Mouse (Mus musculus) intestine, embryonic 16.5 days (tissue): ENCODE measurements around the gene Rnf41. TPM values are rescaled to one million over a fixed set of nuclear protein-coding genes. Genes with fewer than 3 reads are reported as not detected.

Experiments
- ATAC-seq: fragments of 200-750 bp; cut with Nextera tagmentation; 2 replicates; pipeline ENCODE4 v1.8.0; 2017; ENCODE audit warnings: moderate TSS enrichment, moderate library complexity
- H3K27ac ChIP-seq: fragments of 300-500 bp; sonication (generic); 2 replicates; pipeline ENCODE4 v1.5.1; 2014; ENCODE audit warnings: mild to moderate bottlenecking, low read length
- H3K27me3 ChIP-seq: fragments of 300-500 bp; sonication (generic); replicated peaks from 2 replicates; pipeline ENCODE4 v1.6.1; 2014; ENCODE audit warnings: low read length, control low read depth, mixed read lengths; ENCODE audit not compliant: control insufficient read depth, insufficient read depth
- H3K36me3 ChIP-seq: fragments of 300-500 bp; sonication (generic); 2 replicates; pipeline ENCODE4 v1.6.1; 2014; ENCODE audit warnings: low read length, control low read depth; ENCODE audit not compliant: control insufficient read depth, insufficient read depth
- H3K4me1 ChIP-seq: fragments of 300-500 bp; sonication (generic); 2 replicates; pipeline ENCODE4 v1.6.1; 2014; ENCODE audit warnings: low read length, control low read depth, mixed read lengths; ENCODE audit not compliant: control insufficient read depth, insufficient read depth
- H3K4me2 ChIP-seq: fragments of 300-500 bp; sonication (generic); 2 replicates; pipeline ENCODE4 v1.6.1; 2014; ENCODE audit warnings: low read depth, low read length, control low read depth
- H3K4me3 ChIP-seq: fragments of 300-500 bp; sonication (generic); 2 replicates; pipeline ENCODE4 v1.5.1; 2014; ENCODE audit warnings: mild to moderate bottlenecking, low read length
- H3K9ac ChIP-seq: fragments of 300-500 bp; sonication (generic); 2 replicates; pipeline ENCODE4 v1.6.1; 2014; ENCODE audit warnings: low read depth, low read length
- H3K9me3 ChIP-seq: fragments of 300-500 bp; sonication (generic); 2 replicates; pipeline ENCODE4 v1.6.1; 2016; ENCODE audit warnings: low read length, control low read depth; ENCODE audit not compliant: control insufficient read depth
- WGBS: fragments of 180-500 bp; shearing (Covaris S2); extraction: QIAGEN DNeasy Blood & Tissue Kit; methylation state at CpG from one replicate; pipeline ENCODE4 v1.1.7; 2014; 5-methylcytosine and 5-hydroxymethylcytosine counted together
- polyA plus RNA-seq: library from polyadenylated mRNA; unstranded; fragments of >200 nt; fragmentation: Nextera tagmentation; extraction: Ambion mirVana; gene quantifications from 2 replicates; pipeline ENCODE4 v1.2.1, GENCODE M21; 2015

The Rnf41 gene
- polyA plus RNA-seq, 1 experiment from 2014 or later = 43.2 TPM

DNA sequence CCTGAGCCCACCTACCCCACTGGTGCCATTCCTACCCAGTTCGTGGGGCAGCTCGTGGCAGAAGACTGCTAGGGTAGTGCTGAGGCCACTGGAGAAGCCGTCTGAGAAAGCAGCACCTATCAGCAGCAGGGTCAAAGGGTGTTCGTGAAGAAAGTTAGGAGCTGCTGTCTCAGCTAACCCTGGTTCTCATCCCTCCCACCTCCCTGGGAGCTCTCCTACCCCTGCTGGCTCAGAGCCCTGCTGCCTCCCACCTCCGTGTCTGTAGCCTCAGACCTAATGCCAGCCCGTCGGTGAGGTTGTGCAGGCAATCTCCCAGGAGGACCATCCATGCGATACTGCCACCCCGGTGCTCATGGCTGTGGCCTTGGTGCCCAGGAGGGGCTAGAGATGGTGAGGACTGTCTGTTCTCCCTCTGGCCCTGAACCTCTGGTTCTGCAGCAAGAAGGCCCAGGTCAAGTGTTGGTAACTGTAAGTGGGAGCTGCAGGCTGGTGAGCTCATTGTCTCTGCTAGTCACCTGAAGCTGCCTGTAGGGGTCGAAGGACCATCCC is 14.7 kb upstream of the Rnf41 start:
- 66% methylated on average over 10 of the region's 10 CpGs for WGBS
- peaks cover 3% of the 10 kb centered on the region; the same call in 1 of the 2 replicates for H3K36me3 ChIP-seq
- peak overlapping the region; percentile 62 for H3K27ac ChIP-seq
- 0 out of 2 replicates have a peak overlapping the region, but pooled peaks have one; percentile 31 for H3K9ac ChIP-seq
- no peaks in the 10 kb centered on the region for H3K9me3 ChIP-seq
- ATAC-seq = no peak
- no peak overlapping the region for H3K4me2 ChIP-seq
- H3K4me3 ChIP-seq = no peak overlapping the region
- H3K27me3 ChIP-seq = no peaks in the 10 kb centered on the region
- H3K4me1 ChIP-seq = peaks cover 34% of the 10 kb centered on the region

DNA sequence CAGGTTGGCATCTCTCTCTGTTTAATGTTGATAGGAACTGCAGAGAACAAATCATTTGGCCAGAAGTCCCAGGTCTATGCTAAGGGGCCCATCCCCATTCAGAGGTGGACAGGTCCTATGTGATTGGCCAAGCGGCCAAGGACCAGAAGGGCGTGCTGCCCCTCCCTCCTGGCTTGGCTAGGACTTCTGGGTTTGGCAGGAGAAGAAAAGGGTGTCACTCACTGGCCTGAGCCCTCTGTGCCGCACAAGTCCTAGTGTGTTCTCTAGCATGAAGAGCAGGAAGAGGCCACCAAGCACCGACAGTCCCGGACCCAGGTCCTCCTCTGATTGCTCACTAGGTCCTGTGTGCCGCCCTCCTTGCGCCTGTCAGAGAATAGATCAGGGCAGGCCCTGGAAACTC is 14.0 kb upstream of the Rnf41 start:
- no peak overlapping the region for H3K9ac ChIP-seq
- no peaks in the 10 kb centered on the region for H3K9me3 ChIP-seq
- H3K4me2 ChIP-seq = no peak overlapping the region
- H3K4me3 ChIP-seq = no peak overlapping the region
- H3K27ac ChIP-seq = peak overlapping the region; percentile 33
- H3K36me3 ChIP-seq = no peaks in the 10 kb centered on the region; the same call in 1 of the 2 replicates
- H3K4me1 ChIP-seq = peaks cover 34% of the 10 kb centered on the region
- 0 out of 2 replicates have a peak, but pooled peaks have one; percentile 4 for ATAC-seq
- WGBS = 60% methylated on average over 7 of the region's 7 CpGs
- H3K27me3 ChIP-seq = no peaks in the 10 kb centered on the region

DNA sequence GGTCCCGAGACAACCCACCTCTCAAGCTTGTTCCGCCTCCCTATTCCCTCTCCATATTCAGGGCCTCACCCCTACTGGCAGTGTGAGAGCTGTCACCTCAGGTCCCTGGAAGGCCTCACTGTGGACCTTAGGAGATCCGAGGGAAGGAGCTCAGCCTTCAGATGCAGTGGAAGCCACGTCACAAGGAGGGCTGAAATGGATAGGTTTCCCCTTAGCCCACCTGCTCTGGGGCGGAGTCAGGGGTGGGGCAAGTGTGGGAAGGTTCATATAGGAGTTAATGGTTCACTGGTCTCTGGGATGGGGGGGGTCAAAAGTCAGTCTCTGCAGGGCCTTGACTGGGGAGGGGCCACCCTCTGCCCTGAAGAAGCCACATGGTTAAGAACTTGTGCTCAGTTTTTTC is 11.1 kb upstream of the Rnf41 start:
- Histone ChIP-seq H3K36me3 (no peaks in the 10 kb centered on the region; the same call in 1 of the 2 replicates), H3K4me1 (peaks cover 34% of the 10 kb centered on the region), H3K9me3 (no peaks in the 10 kb centered on the region), H3K9ac (peak overlapping the region; percentile 63), H3K4me2 (peak overlapping the region; percentile 53), H3K27me3 (no peaks in the 10 kb centered on the region), H3K27ac (peak overlapping the region; percentile 85), H3K4me3 (peak overlapping the region; percentile 52)
- peak; percentile 89 for ATAC-seq
- 18% methylated on average over 5 of the region's 5 CpGs for WGBS

DNA sequence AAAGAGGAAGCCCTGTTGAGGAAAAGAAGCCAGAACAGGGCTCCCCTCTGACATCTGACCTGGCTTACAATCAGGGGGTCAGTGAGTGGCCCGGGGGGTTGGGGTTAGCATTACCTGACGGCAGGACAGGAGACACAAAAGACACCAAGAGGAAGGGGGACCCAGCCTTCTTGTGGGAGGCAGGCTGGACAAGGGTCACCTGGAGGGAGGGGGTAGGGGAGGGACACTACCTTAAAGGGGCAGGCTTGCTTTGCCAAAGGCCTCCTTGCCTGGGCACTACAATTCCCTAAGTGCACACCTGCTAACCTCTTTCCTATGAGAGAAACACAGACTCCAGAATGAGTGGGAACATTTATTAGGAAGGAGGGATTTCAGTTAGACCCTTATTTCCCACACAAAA is 10.4 kb upstream of the Rnf41 start, which contains the start of gene Slc39a5:
Gene Slc39a5, minus strand, starts transcription at position 174 of the 400 bp plus-strand sequence.
- peak within 1 kb of the TSS; percentile 63 for H3K9ac ChIP-seq
- H3K27me3 ChIP-seq = no peaks in the 10 kb centered on the region
- H3K9me3 ChIP-seq = no peaks in the 10 kb centered on the region
- 13% methylated on average over 2 of the region's 2 CpGs for WGBS
- peak within 1 kb of the TSS; percentile 85 for H3K27ac ChIP-seq
- H3K4me2 ChIP-seq = peak within 1 kb of the TSS; percentile 53
- H3K4me1 ChIP-seq = peaks cover 31% of the 10 kb centered on the region
- H3K4me3 ChIP-seq = peak within 1 kb of the TSS; percentile 52
- H3K36me3 ChIP-seq = no peaks in the 10 kb centered on the region; the same call in 1 of the 2 replicates
- ATAC-seq = peak; percentile 60

DNA sequence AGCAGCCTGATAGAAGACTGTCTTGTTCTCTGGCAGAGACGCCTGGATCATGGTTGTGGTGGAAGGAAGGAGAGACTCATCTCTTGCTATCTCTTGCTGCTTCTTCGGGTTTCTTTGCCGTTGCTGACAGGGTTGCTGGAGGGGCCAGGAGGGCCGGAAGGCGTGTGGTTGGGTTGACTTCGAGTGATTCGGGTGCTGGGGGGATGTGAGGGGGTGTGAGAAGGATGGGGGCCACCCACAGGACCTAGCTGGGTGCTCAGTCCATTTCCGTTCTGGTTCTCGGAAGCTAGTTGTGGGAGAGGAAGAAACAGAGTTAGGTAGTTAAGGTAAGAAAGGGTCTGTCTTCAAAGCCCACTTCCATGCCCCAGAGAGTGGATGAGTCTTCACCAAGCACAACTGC is 9.8 kb upstream of the Rnf41 start:
- WGBS = 71% methylated on average over 9 of the region's 9 CpGs
- peaks cover 27% of the 10 kb centered on the region for H3K4me1 ChIP-seq
- no peak for ATAC-seq
- H3K4me2 ChIP-seq = no peak overlapping the region
- no peaks in the 10 kb centered on the region for H3K9me3 ChIP-seq
- no peaks in the 10 kb centered on the region for H3K27me3 ChIP-seq
- no peaks in the 10 kb centered on the region; the same call in 1 of the 2 replicates for H3K36me3 ChIP-seq
- no peak overlapping the region for H3K9ac ChIP-seq
- H3K4me3 ChIP-seq = no peak overlapping the region; the same call in 1 of the 2 replicates
- no peak overlapping the region for H3K27ac ChIP-seq

DNA sequence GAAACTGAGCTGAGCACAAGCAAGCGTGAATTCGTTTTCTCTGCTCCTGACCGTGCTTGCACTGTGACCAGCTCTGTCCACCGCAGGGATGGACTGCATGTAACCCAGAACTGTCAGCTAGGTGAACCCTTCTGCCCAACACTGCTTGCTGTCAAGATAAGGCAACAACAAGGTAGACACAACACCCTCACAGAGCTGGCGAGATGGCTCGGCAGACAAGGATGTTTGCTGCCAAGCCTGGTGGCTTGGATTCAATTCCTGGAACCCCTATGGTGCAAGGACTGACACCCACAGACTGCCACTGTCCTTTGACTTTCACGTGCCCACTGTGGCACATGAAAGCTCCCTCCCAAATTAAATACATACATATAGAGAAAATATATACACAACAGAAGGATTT is 7.5 kb upstream of the Rnf41 start:
- Histone ChIP-seq H3K4me1 (peaks cover 20% of the 10 kb centered on the region), H3K9me3 (no peaks in the 10 kb centered on the region), H3K36me3 (no peaks in the 10 kb centered on the region; the same call in 1 of the 2 replicates), H3K27ac (no peak overlapping the region), H3K4me3 (no peak overlapping the region), H3K9ac (no peak overlapping the region), H3K4me2 (no peak overlapping the region), H3K27me3 (no peaks in the 10 kb centered on the region)
- 88% methylated on average over 7 of the region's 7 CpGs for WGBS
- ATAC-seq = no peak

DNA sequence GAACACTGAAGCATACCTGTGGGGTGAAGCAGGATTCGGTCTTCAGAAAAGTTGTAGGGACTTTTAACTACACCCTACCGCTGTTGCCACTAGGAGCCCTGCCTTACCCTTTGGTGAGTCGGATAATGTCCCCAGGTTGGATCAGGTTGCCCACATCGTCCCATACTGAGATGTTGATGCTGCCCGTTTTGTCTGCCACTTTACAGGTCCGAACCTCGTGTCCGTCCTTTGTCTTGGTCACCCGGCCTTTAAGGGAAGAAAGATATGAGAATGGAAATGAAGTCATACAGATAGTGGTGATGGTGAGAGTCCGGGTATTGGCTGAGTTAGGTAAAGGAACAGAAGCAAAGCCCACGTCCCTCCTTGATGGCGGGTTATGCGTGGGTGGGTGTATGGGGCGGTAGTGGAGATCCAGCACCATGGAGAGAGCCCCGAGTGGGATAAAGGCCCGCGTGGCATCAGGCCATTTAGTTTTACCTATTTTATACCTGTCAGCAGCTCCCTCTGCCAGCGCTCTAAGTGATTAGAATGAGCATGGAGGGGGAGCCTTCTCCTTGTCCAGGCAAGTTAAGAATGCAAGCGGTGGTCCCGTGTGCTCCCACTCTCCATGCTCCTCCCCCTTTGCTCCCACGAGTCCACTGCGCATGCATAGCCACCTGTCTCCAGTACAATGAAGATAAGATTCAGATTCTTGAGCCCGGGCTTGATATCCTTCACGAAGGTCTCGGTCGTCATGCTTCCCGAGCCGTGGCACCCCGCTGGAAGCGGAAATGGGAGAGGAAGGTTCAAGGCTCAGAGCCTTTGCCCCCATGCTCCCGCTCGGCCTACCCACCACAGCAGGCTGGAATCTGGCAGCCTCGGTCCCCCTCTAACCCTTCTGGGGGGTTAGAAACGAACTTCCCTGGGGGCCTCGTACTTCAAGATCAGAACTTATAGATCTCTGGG is 2.6 kb upstream of the Rnf41 start:
- H3K4me3 ChIP-seq = peak overlapping the region; percentile 95
- peak overlapping the region; percentile 86 for H3K9ac ChIP-seq
- no peaks in the 10 kb centered on the region for H3K9me3 ChIP-seq
- 18% methylated on average over 35 of the region's 35 CpGs for WGBS
- peak overlapping the region; percentile 80 for H3K27ac ChIP-seq
- peak overlapping the region; percentile 95 for H3K4me2 ChIP-seq
- H3K36me3 ChIP-seq = no peaks in the 10 kb centered on the region; the same call in 1 of the 2 replicates
- peak; percentile 1; the same call in 1 of the 2 replicates for ATAC-seq
- H3K4me1 ChIP-seq = peaks cover 27% of the 10 kb centered on the region
- H3K27me3 ChIP-seq = no peaks in the 10 kb centered on the region

DNA sequence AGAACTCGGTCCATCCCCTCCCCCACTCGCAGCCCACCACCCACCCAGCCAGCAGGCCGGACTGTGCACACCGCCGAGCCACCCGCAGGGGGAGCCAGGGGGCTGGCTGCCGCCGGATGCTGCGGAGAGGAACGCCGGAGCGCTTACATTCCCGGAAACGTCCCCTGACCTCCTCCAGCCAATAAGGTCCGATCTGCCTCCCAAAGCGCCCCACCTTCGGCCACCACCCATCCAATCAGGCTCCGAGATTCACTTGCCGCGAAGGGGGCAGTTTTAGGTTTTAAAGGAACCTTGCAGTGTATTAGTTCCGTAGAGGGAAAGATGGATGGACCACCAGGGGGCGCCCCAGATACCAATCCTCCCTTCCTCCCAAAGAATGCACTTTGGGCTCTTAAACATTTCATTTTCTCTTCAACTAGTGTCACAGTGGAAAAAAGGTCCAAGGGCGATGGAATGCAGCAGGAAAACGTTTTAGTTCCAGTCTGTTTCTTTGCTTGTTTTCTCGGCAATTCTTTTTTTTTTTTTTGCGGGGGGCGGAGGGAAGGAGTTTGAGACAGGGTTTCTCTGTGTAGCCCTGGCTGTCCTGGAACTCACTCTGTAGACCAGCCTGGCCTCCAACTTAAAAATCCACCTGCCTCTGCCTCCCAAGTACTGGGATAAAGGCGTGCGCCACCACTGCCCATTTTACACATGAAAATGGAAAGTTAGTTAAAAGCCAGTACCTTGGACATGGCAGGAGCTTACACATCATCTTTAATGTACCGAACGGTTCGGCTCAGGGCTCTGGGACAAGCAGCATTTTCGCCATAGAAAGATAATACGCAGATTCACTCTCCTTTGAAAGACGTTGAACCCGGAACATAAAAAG is 1.5 kb upstream of the Rnf41 start:
- Histone ChIP-seq H3K27ac (peak overlapping the region; percentile 95), H3K9ac (peak overlapping the region; percentile 92), H3K4me3 (peak overlapping the region; percentile 95), H3K9me3 (no peaks in the 10 kb centered on the region), H3K36me3 (no peaks in the 10 kb centered on the region; the same call in 1 of the 2 replicates), H3K4me1 (peaks cover 32% of the 10 kb centered on the region), H3K4me2 (peak overlapping the region; percentile 95), H3K27me3 (no peaks in the 10 kb centered on the region)
- peak; percentile 90 for ATAC-seq
- 5% methylated on average over 36 of the region's 36 CpGs for WGBS

DNA sequence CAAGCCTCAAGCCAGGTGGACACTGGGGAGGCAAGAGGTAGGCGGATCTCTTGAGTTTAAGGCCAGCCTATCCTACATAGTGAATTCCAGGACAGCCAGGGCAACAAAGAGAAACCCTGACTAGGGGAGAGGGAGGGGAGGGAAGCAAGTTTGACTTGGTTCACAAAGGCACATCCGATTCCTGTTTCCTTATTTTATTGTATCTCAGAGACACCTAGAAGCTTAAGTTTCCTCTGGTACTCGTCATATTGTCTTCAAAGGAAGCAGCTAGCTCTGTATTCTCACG is 954 bp upstream of the Rnf41 start:
- no peak for ATAC-seq
- Histone ChIP-seq H3K27ac (peak overlapping the region; percentile 95), H3K4me3 (peak overlapping the region; percentile 95), H3K9me3 (no peaks in the 10 kb centered on the region), H3K36me3 (no peaks in the 10 kb centered on the region; the same call in 1 of the 2 replicates), H3K9ac (peak overlapping the region; percentile 92), H3K4me1 (peaks cover 32% of the 10 kb centered on the region), H3K4me2 (peak overlapping the region; percentile 93), H3K27me3 (no peaks in the 10 kb centered on the region)
- 20% methylated on average over 4 of the region's 4 CpGs for WGBS
